15 mouse cellular contexts compared by ENCODE assay signal in genomic region chr5:53148960-53149685, GRCm38 (mm10).
A peak's percentile ranks its signal among the peaks of the same experiment; 100 is the strongest.
DNase-seq lines count a peak whose midpoint lies in the region; ATAC-seq lines count a peak whose summit lies in the region.
"Had no signal": no experiment of that assay in that cellular context is flagged by ENCODE, and none has a peak within 500 bp of the region (broad histone marks: within the 10 kb centered on the region; RNA-seq: fewer than 3 reads in every experiment).

No protein-coding gene starts in this region.

- 81% methylated on average over 7 of the region's 7 CpGs for WGBS in hindbrain, embryonic 16.5 days
- 94% methylated on average over 7 of the region's 7 CpGs for WGBS in hindbrain, embryonic 12.5 days

- H3K4me2 ChIP-seq in hindbrain, embryonic 16.5 days (ENCODE audit: low read length), result no peak overlapping the region
- H3K4me2 ChIP-seq in hindbrain, embryonic 12.5 days (replicated peaks), result no peak overlapping the region
- H3K4me2 ChIP-seq: hindbrain, embryonic 15.5 days; midbrain, embryonic 11.5 days had no signal

- H3K4me1 ChIP-seq in hindbrain, embryonic 16.5 days (ENCODE audit: control insufficient read depth, insufficient read depth, low read depth, low read length), result peaks cover 7% of the 10 kb centered on the region; the same call in 1 of the 2 replicates
- H3K4me1 ChIP-seq in hindbrain, embryonic 12.5 days, result peaks cover 18% of the 10 kb centered on the region

- no peak overlapping the region for H3K4me3 ChIP-seq in hindbrain, embryonic 16.5 days (ENCODE audit: low read length)
- no peak overlapping the region for H3K4me3 ChIP-seq in hindbrain, embryonic 12.5 days
- H3K4me3 ChIP-seq: embryonic facial prominence, embryonic 10.5 days; hindbrain, embryonic 15.5 days had no signal

- peak; percentile 51; the same call in 1 of the 2 replicates for ATAC-seq in hindbrain, embryonic 16.5 days
- ATAC-seq in hindbrain, embryonic 12.5 days (ENCODE audit: low FRiP score), result no peak

- no peak overlapping the region for H3K9ac ChIP-seq in hindbrain, embryonic 16.5 days (ENCODE audit: low read depth, low read length)
- H3K9ac ChIP-seq in hindbrain, embryonic 12.5 days, result no peak overlapping the region
- H3K9ac ChIP-seq: hindbrain, embryonic 15.5 days; liver, embryonic 14.5 days had no signal

- no peak overlapping the region for H3K27ac ChIP-seq in hindbrain, embryonic 16.5 days (ENCODE audit: low read depth, low read length)
- no peak overlapping the region for H3K27ac ChIP-seq in hindbrain, embryonic 12.5 days
- H3K27ac ChIP-seq: embryonic facial prominence, embryonic 10.5 days; hindbrain, embryonic 15.5 days; kidney, postnatal 0 days; liver, embryonic 14.5 days had no signal

- no peaks in the 10 kb centered on the region for H3K36me3 ChIP-seq in hindbrain, embryonic 16.5 days (ENCODE audit: control insufficient read depth, insufficient read depth, low read length)
- no peaks in the 10 kb centered on the region for H3K36me3 ChIP-seq in hindbrain, embryonic 12.5 days
- H3K36me3 ChIP-seq: embryonic facial prominence, embryonic 10.5 days had no signal

- no peaks in the 10 kb centered on the region for H3K9me3 ChIP-seq in hindbrain, embryonic 16.5 days (ENCODE audit: control insufficient read depth, low read length)
- no peaks in the 10 kb centered on the region for H3K9me3 ChIP-seq in hindbrain, embryonic 12.5 days (replicated peaks)
- H3K9me3 ChIP-seq: embryonic facial prominence, embryonic 10.5 days; hindbrain, embryonic 15.5 days had no signal

- no peaks in the 10 kb centered on the region; the same call in 1 of the 2 replicates for H3K27me3 ChIP-seq in hindbrain, embryonic 16.5 days (replicated peaks; ENCODE audit: control insufficient read depth, insufficient read depth, low read length)
- no peaks in the 10 kb centered on the region for H3K27me3 ChIP-seq in hindbrain, embryonic 12.5 days
- H3K27me3 ChIP-seq: hindbrain, embryonic 15.5 days had no signal

- DNase-seq in brain, adult 2 months (ENCODE audit: low read depth, low spot score), result peak; percentile 86
- peak; percentile 72 for DNase-seq in cerebellum, adult 11 months
- peak; percentile 66 to 71 for DNase-seq in cerebellum, postnatal 36 days
- DNase-seq in c-Kit-positive CD71-positive TER-119-positive erythroid progenitor cells, embryonic 14.5 days (ENCODE audit: low spot score), result no peak
- no peak for DNase-seq in right cerebral cortex, postnatal 4 days
- no peak for DNase-seq in adrenal gland, postnatal 36 days
- DNase-seq: layer of hippocampus, adult 9-11 months; thymus, postnatal 14 days had no signal

Comparison
In these comparisons a context has a peak if more than half of its experiments do, and no peak if none do; other contexts are left out.
1. DNase-seq: peak in brain, adult 2 months (single experiment), cerebellum, adult 11 months (single experiment) and cerebellum, postnatal 36 days (2 of 2); none in c-Kit-positive CD71-positive TER-119-positive erythroid progenitor cells, embryonic 14.5 days (single experiment), right cerebral cortex, postnatal 4 days (single experiment) and adrenal gland, postnatal 36 days (0 of 2).